Mouse (Mus musculus) embryonic facial prominence, embryonic 10.5 days (tissue): ENCODE results near the gene Ttc6. TPM values are rescaled to one million over a fixed set of nuclear protein-coding genes. Genes with fewer than 3 reads are reported as not detected.
A peak's percentile ranks its signal among the peaks of the same experiment; 100 is the strongest.

Experiments
- DNase-seq: peaks from one replicate; pipeline ENCODE4 v3.0.0-alpha.2; 2017; ENCODE audit warnings: low spot score
- H3K27ac ChIP-seq: fragments of 300-500 bp; sonication (generic); replicated peaks from 2 replicates; pipeline ENCODE4 v1.5.1; 2016; ENCODE audit warnings: mild to moderate bottlenecking
- H3K27me3 ChIP-seq: fragments of 300-500 bp; sonication (generic); replicated peaks from 2 replicates; pipeline ENCODE4 v1.6.1; 2016; ENCODE audit warnings: low read depth, mild to moderate bottlenecking; ENCODE audit not compliant: poor library complexity, severe bottlenecking
- H3K36me3 ChIP-seq: fragments of 300-500 bp; sonication (generic); replicated peaks from 2 replicates; pipeline ENCODE4 v1.6.1; 2016; ENCODE audit warnings: mild to moderate bottlenecking, moderate library complexity
- H3K4me1 ChIP-seq: fragments of 300-500 bp; sonication (generic); 2 replicates; pipeline ENCODE4 v1.6.1; 2016
- H3K4me3 ChIP-seq: fragments of 300-500 bp; sonication (generic); 2 replicates; pipeline ENCODE4 v1.5.1; 2016; ENCODE audit warnings: mild to moderate bottlenecking, moderate library complexity
- H3K9me3 ChIP-seq: fragments of 300-500 bp; sonication (generic); 2 replicates; pipeline ENCODE4 v1.6.1; 2016; ENCODE audit warnings: mild to moderate bottlenecking
- WGBS: fragments of 180-500 bp; shearing (Covaris S2); methylation state at CpG from one replicate; pipeline ENCODE4 v1.1.7; 2016; 5-methylcytosine and 5-hydroxymethylcytosine counted together
- polyA plus RNA-seq: library from polyadenylated mRNA; unstranded; fragments of >200 nt; fragmentation: Nextera tagmentation; extraction: Ambion mirVana; gene quantifications from 2 replicates; pipeline ENCODE4 v1.2.1, GENCODE M21; 2016

The Ttc6 gene
- polyA plus RNA-seq, 1 experiment from 2014 or later = 0.34 TPM

DNA sequence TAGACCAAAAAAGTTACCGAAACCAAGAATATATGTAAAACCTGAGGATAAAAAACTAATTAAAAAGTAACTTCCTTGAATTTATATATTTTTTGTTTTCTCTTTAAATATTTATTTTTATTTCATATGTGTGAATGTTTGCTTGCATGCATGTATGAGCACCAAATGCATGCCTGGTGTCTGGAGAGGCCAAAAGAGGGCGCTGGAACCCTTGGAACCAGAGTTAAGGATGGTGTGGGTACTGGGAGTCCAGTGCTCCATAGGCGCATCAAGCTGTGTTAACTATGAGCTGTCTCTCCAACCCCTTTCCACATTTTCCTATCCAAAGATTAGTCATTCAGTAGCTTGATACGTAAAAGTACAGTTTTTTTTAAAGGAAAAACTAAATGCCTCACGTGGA, 58.1 kb downstream of the Ttc6 start:
- Histone ChIP-seq H3K9me3 (no peaks in the 10 kb centered on the region), H3K27me3 (no peaks in the 10 kb centered on the region), H3K4me3 (no peak overlapping the region), H3K27ac (no peak overlapping the region), H3K4me1 (no peaks in the 10 kb centered on the region), H3K36me3 (no peaks in the 10 kb centered on the region)
- WGBS = 68% methylated on average over 5 of the region's 5 CpGs
- peak; percentile 11 for DNase-seq

- Histone ChIP-seq H3K9me3 (no peaks in the 10 kb centered on the region), H3K4me3 (no peak overlapping the region), H3K27me3 (no peaks in the 10 kb centered on the region), H3K4me1 (no peaks in the 10 kb centered on the region), H3K27ac (no peak overlapping the region), H3K36me3 (no peaks in the 10 kb centered on the region)
- DNase-seq = no peak
- WGBS = 71% methylated on average over 7 of the region's 7 CpGs
These were observed 59.4 kb downstream of the Ttc6 start for GRCm38 (mm10) chr12:57623264-57623663.

DNA sequence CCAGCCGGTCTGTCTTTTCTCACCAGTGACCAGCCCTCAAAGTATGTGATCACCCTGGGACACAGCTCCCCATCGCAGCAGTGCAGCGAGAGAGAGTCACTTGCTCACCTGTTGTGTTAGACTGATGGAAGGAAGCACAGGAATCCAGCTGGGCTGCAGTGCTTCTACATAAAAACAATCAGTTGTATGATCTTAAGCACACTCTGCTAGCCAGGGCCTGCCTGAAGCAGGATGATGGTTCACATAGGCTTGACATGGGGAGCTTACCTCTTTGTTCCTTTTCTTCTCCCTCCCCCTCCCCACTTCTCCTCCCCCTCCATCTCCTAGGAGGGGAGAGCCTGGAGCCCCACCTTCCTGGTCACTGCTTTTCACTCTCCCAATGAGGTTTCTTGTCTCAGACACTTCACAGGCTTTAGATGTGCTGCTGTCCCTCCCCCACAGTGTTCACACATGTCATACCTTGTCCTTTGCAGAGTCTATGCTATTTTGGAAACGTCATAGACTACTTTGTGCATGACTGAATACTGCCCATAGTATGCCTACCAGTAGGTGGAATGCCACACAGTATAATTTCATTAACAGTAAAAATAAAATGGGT, 60.2 kb downstream of the Ttc6 start:
- DNase-seq = peak; percentile 20
- Histone ChIP-seq H3K36me3 (no peaks in the 10 kb centered on the region), H3K27ac (no peak overlapping the region)

DNA sequence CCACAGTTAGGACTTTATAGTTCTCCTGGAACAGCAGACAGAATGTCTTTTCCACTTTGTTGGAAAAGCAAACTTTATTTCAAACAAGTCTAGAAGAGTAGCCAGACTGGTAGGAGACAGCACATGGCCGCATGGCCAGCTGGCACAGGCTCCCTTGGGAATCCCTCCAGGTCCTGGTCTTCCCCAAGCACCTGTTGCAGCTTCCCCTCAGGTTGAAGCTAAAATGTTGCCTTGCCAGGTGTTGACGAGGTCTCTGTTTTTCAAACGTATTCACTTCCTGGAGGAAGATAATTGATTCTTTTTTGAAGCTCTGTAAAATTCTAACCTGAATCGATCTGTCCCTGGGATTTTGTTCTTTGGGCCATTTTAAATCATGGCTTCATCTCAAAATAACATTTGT, 86.1 kb downstream of the Ttc6 start:
- H3K27me3 ChIP-seq = no peaks in the 10 kb centered on the region
- H3K9me3 ChIP-seq = no peaks in the 10 kb centered on the region; the same call in 1 of the 2 replicates
- 82% methylated on average over 4 of the region's 4 CpGs for WGBS
- H3K4me3 ChIP-seq = no peak overlapping the region
- no peak overlapping the region for H3K27ac ChIP-seq
- no peak for DNase-seq
- H3K4me1 ChIP-seq = no peaks in the 10 kb centered on the region
- no peaks in the 10 kb centered on the region for H3K36me3 ChIP-seq

More for the DNA sequence above, 60.2 kb downstream of the Ttc6 start:
- Histone ChIP-seq H3K27me3 (no peaks in the 10 kb centered on the region), H3K4me1 (no peaks in the 10 kb centered on the region), H3K9me3 (no peaks in the 10 kb centered on the region), H3K4me3 (no peak overlapping the region)
- 30% methylated on average over 4 of the region's 4 CpGs for WGBS

DNA sequence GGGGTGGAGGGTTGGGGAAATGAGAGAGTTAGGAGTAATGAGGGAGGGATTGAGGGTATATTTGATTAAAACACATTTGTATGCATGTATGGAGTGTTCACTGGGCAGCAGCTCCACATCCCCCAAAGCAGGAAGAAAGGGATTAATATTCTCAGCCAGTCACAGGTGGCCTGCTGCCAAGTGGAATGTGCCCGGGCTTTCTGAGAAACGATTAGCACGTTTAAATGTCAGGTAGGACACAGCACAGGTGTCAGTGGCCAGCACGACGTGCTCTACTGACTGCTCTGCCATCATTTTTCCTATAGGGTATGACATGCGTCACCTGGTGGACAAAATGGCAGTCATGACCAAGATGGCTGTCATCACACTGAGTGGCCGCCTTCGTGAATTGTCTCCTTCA, 86.8 kb downstream of the Ttc6 start:
- H3K4me3 ChIP-seq = no peak overlapping the region
- H3K36me3 ChIP-seq = no peaks in the 10 kb centered on the region
- H3K27me3 ChIP-seq = no peaks in the 10 kb centered on the region
- H3K4me1 ChIP-seq = no peaks in the 10 kb centered on the region
- no peak overlapping the region for H3K27ac ChIP-seq
- H3K9me3 ChIP-seq = no peaks in the 10 kb centered on the region; the same call in 1 of the 2 replicates
- 90% methylated on average over 8 of the region's 8 CpGs for WGBS
- DNase-seq = no peak

GRCm38 (mm10) chr12:57662986-57663674, 99.2 kb downstream of the Ttc6 start:
- H3K4me1 ChIP-seq = no peaks in the 10 kb centered on the region
- H3K4me3 ChIP-seq = no peak overlapping the region
- H3K9me3 ChIP-seq = no peaks in the 10 kb centered on the region
- DNase-seq = no peak
- H3K36me3 ChIP-seq = no peaks in the 10 kb centered on the region
- H3K27me3 ChIP-seq = no peaks in the 10 kb centered on the region
- H3K27ac ChIP-seq = no peak overlapping the region
- WGBS = 81% methylated on average over 10 of the region's 10 CpGs

DNA sequence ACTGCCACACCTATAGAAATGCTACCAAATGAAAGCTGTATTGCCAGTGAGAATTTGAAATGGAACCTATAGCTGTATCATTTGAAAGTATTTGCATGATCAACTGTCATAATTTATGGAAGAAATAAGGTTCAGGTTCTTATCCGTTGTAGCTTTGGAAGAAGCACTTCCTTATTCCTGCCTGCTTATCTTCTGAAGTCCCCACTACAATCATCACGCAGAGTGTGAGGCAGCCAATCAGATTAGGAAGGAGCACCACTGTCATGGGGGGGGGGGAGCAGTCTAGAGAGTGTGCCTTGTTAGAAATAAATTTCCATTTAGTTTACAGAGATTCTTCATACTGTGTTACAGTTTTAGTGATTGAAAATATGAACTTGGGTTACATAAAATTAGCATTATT, 108.5 kb downstream of the Ttc6 start:
- DNase-seq = no peak
- Histone ChIP-seq H3K4me1 (no peaks in the 10 kb centered on the region), H3K4me3 (no peak overlapping the region), H3K36me3 (no peaks in the 10 kb centered on the region), H3K9me3 (no peaks in the 10 kb centered on the region), H3K27me3 (no peaks in the 10 kb centered on the region), H3K27ac (no peak overlapping the region)
- WGBS = 82% methylated on average over 2 of the region's 2 CpGs

- no peak overlapping the region for H3K4me3 ChIP-seq
- peaks cover 7% of the 10 kb centered on the region; the same call in 1 of the 2 replicates for H3K4me1 ChIP-seq
- H3K9me3 ChIP-seq = no peaks in the 10 kb centered on the region
- H3K27me3 ChIP-seq = no peaks in the 10 kb centered on the region
- peak; percentile 14 for DNase-seq
- 39% methylated on average over 9 of the region's 9 CpGs for WGBS
- H3K36me3 ChIP-seq = no peaks in the 10 kb centered on the region
- H3K27ac ChIP-seq = no peak overlapping the region
These were observed 121.1 kb downstream of the Ttc6 start for GRCm38 (mm10) chr12:57684967-57685423.

DNA sequence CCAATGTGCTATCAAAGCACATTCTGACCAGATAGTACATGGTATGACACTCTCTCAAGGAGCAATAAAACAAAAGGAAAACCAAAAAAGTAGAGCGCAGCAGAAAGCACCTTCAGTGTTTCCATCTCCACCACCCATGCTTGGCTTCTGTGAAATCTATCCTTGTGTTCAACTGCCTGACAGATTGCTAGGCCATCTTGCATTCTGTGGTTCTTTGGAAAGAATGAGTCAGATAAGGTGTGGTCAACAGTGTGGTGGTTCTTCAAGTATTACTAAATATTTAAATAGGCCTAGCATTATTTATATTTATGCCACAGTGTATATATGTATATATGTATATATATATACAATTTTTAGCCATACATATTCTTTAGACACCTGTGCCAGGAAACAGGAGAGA, 146.1 kb downstream of the Ttc6 start:
- Histone ChIP-seq H3K9me3 (no peaks in the 10 kb centered on the region), H3K4me1 (no peaks in the 10 kb centered on the region), H3K27ac (no peak overlapping the region), H3K36me3 (no peaks in the 10 kb centered on the region), H3K4me3 (no peak overlapping the region), H3K27me3 (no peaks in the 10 kb centered on the region)
- DNase-seq = no peak
- 98% methylated on average over 1 of the region's 1 CpGs for WGBS

- H3K36me3 ChIP-seq = no peaks in the 10 kb centered on the region
- H3K4me1 ChIP-seq = no peaks in the 10 kb centered on the region
- no peak for DNase-seq
- H3K9me3 ChIP-seq = no peaks in the 10 kb centered on the region
- WGBS = 83% methylated on average over 7 of the region's 7 CpGs
- no peaks in the 10 kb centered on the region for H3K27me3 ChIP-seq
- no peak overlapping the region for H3K4me3 ChIP-seq
- H3K27ac ChIP-seq = no peak overlapping the region
These were observed 200.8 kb downstream of the Ttc6 start for GRCm38 (mm10) chr12:57764720-57765119.

DNA sequence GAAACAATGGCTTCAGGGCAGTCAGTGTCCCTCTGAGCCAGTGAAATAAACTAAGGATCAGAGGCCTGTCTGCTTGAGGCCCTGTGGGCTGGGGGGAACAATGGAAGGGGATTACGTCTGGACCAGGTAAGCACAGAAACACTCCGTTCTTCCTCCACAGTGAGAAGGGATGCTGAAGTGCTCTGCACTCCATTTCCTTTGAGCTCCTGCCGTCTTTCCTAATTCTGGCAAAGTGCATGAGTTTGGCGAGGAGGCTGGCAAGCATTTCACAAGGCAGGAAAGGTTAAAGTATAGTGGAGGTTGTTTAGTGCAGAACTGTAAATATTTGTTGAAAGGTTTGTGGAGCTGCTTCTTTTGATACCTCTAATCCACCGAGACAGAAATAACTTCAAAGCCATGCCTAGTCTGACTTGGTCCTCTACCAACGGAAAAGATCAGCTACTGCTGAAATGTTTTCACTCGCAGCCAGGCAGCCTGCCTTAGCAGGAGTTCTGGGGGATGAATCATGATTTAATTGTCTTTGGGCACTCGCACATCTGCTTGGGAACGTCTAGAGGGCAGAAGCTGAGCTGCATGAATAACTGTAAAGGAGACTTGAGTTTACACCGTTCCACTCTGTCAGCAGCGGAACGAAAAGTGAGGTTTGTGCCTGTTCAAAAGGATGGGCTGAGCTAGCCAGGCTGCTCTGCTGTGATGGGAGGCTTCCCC, 212.5 kb downstream of the Ttc6 start:
- WGBS = 11% methylated on average over 12 of the region's 12 CpGs

GRCm38 (mm10) chr12:57781926-57782325, 218.0 kb downstream of the Ttc6 start:
- Histone ChIP-seq H3K9me3 (no peaks in the 10 kb centered on the region), H3K36me3 (no peaks in the 10 kb centered on the region), H3K27ac (no peak overlapping the region), H3K4me1 (no peaks in the 10 kb centered on the region), H3K4me3 (no peak overlapping the region), H3K27me3 (no peaks in the 10 kb centered on the region)
- DNase-seq = no peak
- WGBS = 77% methylated on average over 5 of the region's 5 CpGs

More for the DNA sequence above, 212.5 kb downstream of the Ttc6 start:
- Histone ChIP-seq H3K36me3 (no peaks in the 10 kb centered on the region), H3K27me3 (no peaks in the 10 kb centered on the region), H3K9me3 (no peaks in the 10 kb centered on the region), H3K27ac (0 out of 2 replicates have a peak overlapping the region, but pooled peaks have one; percentile 10), H3K4me3 (no peak overlapping the region), H3K4me1 (peaks cover 6% of the 10 kb centered on the region; the same call in 1 of the 2 replicates)
- DNase-seq = peak; percentile 26

GRCm38 (mm10) chr12:57787471-57787870, 223.6 kb downstream of the Ttc6 start:
- Histone ChIP-seq H3K36me3 (no peaks in the 10 kb centered on the region), H3K27me3 (no peaks in the 10 kb centered on the region), H3K27ac (no peak overlapping the region), H3K4me1 (no peaks in the 10 kb centered on the region), H3K9me3 (no peaks in the 10 kb centered on the region), H3K4me3 (no peak overlapping the region)
- peak; percentile 57 for DNase-seq
- 30% methylated on average over 5 of the region's 5 CpGs for WGBS
